Mouse (Mus musculus) stomach, embryonic 16.5 days (tissue): ENCODE measurements around the gene Nans. TPM values are rescaled to one million over a fixed set of nuclear protein-coding genes. Genes with fewer than 3 reads are reported as not detected.

ENCODE experiments used
- ATAC-seq: fragments of 200-750 bp; cut with Nextera tagmentation; 2 replicates; pipeline ENCODE4 v1.8.0; 2017; ENCODE audit warnings: moderate number of reproducible peaks, moderate TSS enrichment; ENCODE audit not compliant: insufficient read depth, low FRiP score
- H3K27ac ChIP-seq: fragments of 300-500 bp; sonication (generic); 2 replicates; pipeline ENCODE4 v1.5.1; 2014; ENCODE audit warnings: low read length
- H3K27me3 ChIP-seq: fragments of 300-500 bp; sonication (generic); 2 replicates; pipeline ENCODE4 v1.6.1; 2014; ENCODE audit warnings: low read length, control low read depth, mixed read lengths; ENCODE audit not compliant: control insufficient read depth, insufficient read depth
- H3K36me3 ChIP-seq: fragments of 300-500 bp; sonication (generic); 2 replicates; pipeline ENCODE4 v1.6.1; 2014; ENCODE audit warnings: low read length; ENCODE audit not compliant: control insufficient read depth, insufficient read depth
- H3K4me1 ChIP-seq: fragments of 300-500 bp; sonication (generic); 2 replicates; pipeline ENCODE4 v1.6.1; 2014; ENCODE audit warnings: low read length, control low read depth, mixed read lengths; ENCODE audit not compliant: control insufficient read depth, insufficient read depth
- H3K4me2 ChIP-seq: fragments of 300-500 bp; sonication (generic); 2 replicates; pipeline ENCODE4 v1.6.1; 2014; ENCODE audit warnings: low read depth, low read length, mixed read lengths
- H3K4me3 ChIP-seq: fragments of 300-500 bp; sonication (generic); replicated peaks from 2 replicates; pipeline ENCODE4 v1.5.1; 2014; ENCODE audit warnings: mild to moderate bottlenecking, low read length
- H3K9ac ChIP-seq: fragments of 300-500 bp; sonication (generic); 2 replicates; pipeline ENCODE4 v1.6.1; 2014; ENCODE audit warnings: low read length
- H3K9me3 ChIP-seq: fragments of 300-500 bp; sonication (generic); replicated peaks from 2 replicates; pipeline ENCODE4 v1.6.1; 2016; ENCODE audit warnings: low read length, control low read depth; ENCODE audit not compliant: control insufficient read depth
- WGBS: fragments of 180-500 bp; shearing (Covaris S2); extraction: QIAGEN DNeasy Blood & Tissue Kit; methylation state at CpG from one replicate; pipeline ENCODE4 v1.1.7; 2014; 5-methylcytosine and 5-hydroxymethylcytosine counted together
- polyA plus RNA-seq: library from polyadenylated mRNA; unstranded; fragments of >200 nt; fragmentation: Nextera tagmentation; extraction: Ambion mirVana; gene quantifications from 2 replicates; pipeline ENCODE4 v1.2.1, GENCODE M21; 2015

The Nans gene
- polyA plus RNA-seq, 1 experiment from 2014 or later = 101 TPM

GRCm38 (mm10) chr4:46523324-46523723 lies 34.3 kb downstream of the Nans start:
- Histone ChIP-seq H3K9ac (no peak overlapping the region), H3K9me3 (peaks cover 5% of the 10 kb centered on the region; the same call in 1 of the 2 replicates), H3K27me3 (no peaks in the 10 kb centered on the region), H3K27ac (peak overlapping the region; percentile 81), H3K4me3 (no peak overlapping the region), H3K4me2 (no peak overlapping the region), H3K4me1 (peaks cover 4% of the 10 kb centered on the region; the same call in 1 of the 2 replicates), H3K36me3 (no peaks in the 10 kb centered on the region)
- peak; percentile 45; the same call in 1 of the 2 replicates for ATAC-seq
- WGBS = 68% methylated on average over 4 of the region's 4 CpGs

- H3K27ac ChIP-seq = no peak overlapping the region
- H3K9ac ChIP-seq = no peak overlapping the region
- ATAC-seq = no peak
Observed at GRCm38 (mm10) chr4:46526226-46526625, 37.2 kb downstream of the Nans start.

GRCm38 (mm10) chr4:46526798-46527557 lies 37.9 kb downstream of the Nans start:
- Histone ChIP-seq H3K9ac (peak overlapping the region; percentile 65), H3K4me2 (peak overlapping the region; percentile 60), H3K4me3 (peak overlapping the region; percentile 34), H3K27me3 (no peaks in the 10 kb centered on the region), H3K27ac (no peak overlapping the region), H3K4me1 (peaks cover 4% of the 10 kb centered on the region; the same call in 1 of the 2 replicates), H3K36me3 (no peaks in the 10 kb centered on the region), H3K9me3 (peaks cover 5% of the 10 kb centered on the region; the same call in 1 of the 2 replicates)
- WGBS = 29% methylated on average over 17 of the region's 17 CpGs
- ATAC-seq = no peak; the same call in 1 of the 2 replicates

More at GRCm38 (mm10) chr4:46526226-46526625, 37.2 kb downstream of the Nans start:
- peaks cover 5% of the 10 kb centered on the region; the same call in 1 of the 2 replicates for H3K9me3 ChIP-seq
- no peak overlapping the region for H3K4me3 ChIP-seq
- peaks cover 4% of the 10 kb centered on the region; the same call in 1 of the 2 replicates for H3K4me1 ChIP-seq
- H3K4me2 ChIP-seq = no peak overlapping the region
- no peaks in the 10 kb centered on the region for H3K27me3 ChIP-seq
- WGBS = 89% methylated on average over 3 of the region's 3 CpGs
- H3K36me3 ChIP-seq = no peaks in the 10 kb centered on the region

GRCm38 (mm10) chr4:46527558-46527926 lies 38.5 kb downstream of the Nans start:
- ATAC-seq = peak; percentile 72
- peaks cover 4% of the 10 kb centered on the region; the same call in 1 of the 2 replicates for H3K4me1 ChIP-seq
- peaks cover 4% of the 10 kb centered on the region; the same call in 1 of the 2 replicates for H3K9me3 ChIP-seq
- no peaks in the 10 kb centered on the region for H3K36me3 ChIP-seq
- H3K27ac ChIP-seq = no peak overlapping the region
- no peaks in the 10 kb centered on the region for H3K27me3 ChIP-seq
- peak overlapping the region; percentile 34 for H3K4me3 ChIP-seq
- H3K9ac ChIP-seq = peak overlapping the region; percentile 65
- 6% methylated on average over 7 of the region's 7 CpGs for WGBS
- H3K4me2 ChIP-seq = peak overlapping the region; percentile 60

GRCm38 (mm10) chr4:46529722-46530121 lies 40.7 kb downstream of the Nans start:
- Histone ChIP-seq H3K36me3 (no peaks in the 10 kb centered on the region), H3K4me2 (no peak overlapping the region), H3K4me3 (no peak overlapping the region), H3K27me3 (peaks cover 5% of the 10 kb centered on the region; the same call in 1 of the 2 replicates), H3K9ac (no peak overlapping the region), H3K9me3 (no peaks in the 10 kb centered on the region), H3K4me1 (peaks cover 4% of the 10 kb centered on the region; the same call in 1 of the 2 replicates), H3K27ac (no peak overlapping the region)
- ATAC-seq = 0 out of 2 replicates have a peak, but pooled peaks have one; percentile 27
- 54% methylated on average over 7 of the region's 7 CpGs for WGBS

GRCm38 (mm10) chr4:46532511-46532910 lies 43.5 kb downstream of the Nans start:
- Histone ChIP-seq H3K4me2 (no peak overlapping the region), H3K27me3 (peaks cover 22% of the 10 kb centered on the region; the same call in 1 of the 2 replicates), H3K27ac (no peak overlapping the region), H3K4me3 (no peak overlapping the region), H3K9me3 (no peaks in the 10 kb centered on the region), H3K4me1 (peaks cover 7% of the 10 kb centered on the region; the same call in 1 of the 2 replicates), H3K36me3 (no peaks in the 10 kb centered on the region), H3K9ac (no peak overlapping the region)
- ATAC-seq = no peak
- WGBS = 85% methylated on average over 2 of the region's 2 CpGs

GRCm38 (mm10) chr4:46532926-46533325 lies 43.9 kb downstream of the Nans start:
- no peak for ATAC-seq
- WGBS = 87% methylated on average over 7 of the region's 7 CpGs
- H3K27ac ChIP-seq = no peak overlapping the region
- no peaks in the 10 kb centered on the region for H3K36me3 ChIP-seq
- H3K4me2 ChIP-seq = no peak overlapping the region
- no peak overlapping the region for H3K9ac ChIP-seq
- no peak overlapping the region for H3K4me3 ChIP-seq
- peaks cover 22% of the 10 kb centered on the region; the same call in 1 of the 2 replicates for H3K27me3 ChIP-seq
- no peaks in the 10 kb centered on the region for H3K9me3 ChIP-seq
- H3K4me1 ChIP-seq = peaks cover 7% of the 10 kb centered on the region; the same call in 1 of the 2 replicates

GRCm38 (mm10) chr4:46533934-46534720 lies 45.1 kb downstream of the Nans start:
- 10% methylated on average over 29 of the region's 29 CpGs for WGBS
- ATAC-seq = 0 out of 2 replicates have a peak, but pooled peaks have one; percentile 31

More at GRCm38 (mm10) chr4:46533934-46534720, 45.1 kb downstream of the Nans start:
- Histone ChIP-seq H3K4me2 (peak overlapping the region; percentile 71), H3K9me3 (no peaks in the 10 kb centered on the region), H3K4me3 (peak overlapping the region; percentile 25), H3K36me3 (no peaks in the 10 kb centered on the region), H3K9ac (peak overlapping the region; percentile 20; the same call in 1 of the 2 replicates), H3K27me3 (peaks cover 22% of the 10 kb centered on the region; the same call in 1 of the 2 replicates), H3K27ac (no peak overlapping the region), H3K4me1 (peaks cover 7% of the 10 kb centered on the region; the same call in 1 of the 2 replicates)
